Mouse (Mus musculus): ENCODE results near the gene Ccdc87. TPM values are rescaled to one million over a fixed set of nuclear protein-coding genes. Genes with fewer than 3 reads are reported as not detected.
A peak's percentile ranks its signal among the peaks of the same experiment; 100 is the strongest.

Gene Ccdc87
- polyA plus RNA-seq, 1 experiment from 2014 or later, result not detected

GRCm38 (mm10) chr19:4802691-4803091 is 36.5 kb upstream of the Ccdc87 start:
- H3K36me3 ChIP-seq (ENCODE audit: control insufficient read depth, insufficient read depth, low read length), result peaks cover 31% of the 10 kb centered on the region
- ATAC-seq (ENCODE audit: low FRiP score, low TSS enrichment) (no peak), DNase-seq (ENCODE audit: low spot score) (no peak)
- WGBS, result 98% methylated on average over 7 of the region's 7 CpGs
- H3K4me1 ChIP-seq (replicated peaks; ENCODE audit: control insufficient read depth, insufficient read depth), result no peaks in the 10 kb centered on the region
- no peak overlapping the region for H3K4me2 ChIP-seq (replicated peaks; ENCODE audit: low read depth)
- no peak overlapping the region for H3K27ac ChIP-seq (replicated peaks)
- no peak overlapping the region for H3K9ac ChIP-seq (ENCODE audit: low read length)
- TF ChIP-seq CTCF (IDR thresholded peaks at IDR 0.05; ENCODE audit: low read depth) (no peak), EP300 (optimal IDR thresholded peaks at IDR 0.05) (no peak)
- no peak overlapping the region for H3K4me3 ChIP-seq (ENCODE audit: low read depth, low read length)
- H3K9me3 ChIP-seq (ENCODE audit: control insufficient read depth, low read length), result no peaks in the 10 kb centered on the region
- H3K27me3 ChIP-seq (ENCODE audit: control insufficient read depth, insufficient read depth, low read length), result no peaks in the 10 kb centered on the region

DNA sequence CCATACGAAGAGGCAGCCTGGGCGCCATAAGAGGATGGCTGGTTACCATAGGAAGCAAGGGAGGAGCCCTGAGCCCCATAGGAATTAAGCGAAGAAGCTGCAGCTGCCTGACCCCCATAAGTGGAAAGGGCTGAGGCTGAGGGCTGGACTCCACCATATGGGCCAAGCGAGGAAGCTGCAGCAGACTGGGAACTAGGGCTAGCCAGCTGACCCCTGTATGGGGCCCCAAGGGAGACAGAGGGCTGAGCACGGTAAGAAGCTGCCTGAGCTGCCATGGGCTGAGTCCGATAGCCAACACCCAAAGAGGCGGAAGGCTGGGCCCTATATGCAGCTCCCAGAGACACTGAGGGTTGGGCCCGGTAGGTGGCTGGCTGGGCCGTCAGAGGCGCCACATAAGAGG is 35.9 kb upstream of the Ccdc87 start:
- no peak for DNase-seq (ENCODE audit: low spot score)
- ATAC-seq (ENCODE audit: low FRiP score, low TSS enrichment), result peak; percentile 58; the same call in 1 of the 2 replicates
- no peaks in the 10 kb centered on the region; the same call in 1 of the 2 replicates for H3K4me1 ChIP-seq (replicated peaks; ENCODE audit: control insufficient read depth, insufficient read depth)
- WGBS, result 70% methylated on average over 10 of the region's 10 CpGs
- H3K9me3 ChIP-seq (ENCODE audit: control insufficient read depth, low read length), result no peaks in the 10 kb centered on the region
- no peak overlapping the region for H3K27ac ChIP-seq (replicated peaks)
- no peak overlapping the region for H3K4me3 ChIP-seq (ENCODE audit: low read depth, low read length)
- no peaks in the 10 kb centered on the region for H3K27me3 ChIP-seq (ENCODE audit: control insufficient read depth, insufficient read depth, low read length)
- TF ChIP-seq EP300 (optimal IDR thresholded peaks at IDR 0.05), result no peak
- TF ChIP-seq CTCF (IDR thresholded peaks at IDR 0.05; ENCODE audit: low read depth), result no peak
- H3K9ac ChIP-seq (ENCODE audit: low read length), result no peak overlapping the region
- H3K36me3 ChIP-seq (ENCODE audit: control insufficient read depth, insufficient read depth, low read length), result peaks cover 31% of the 10 kb centered on the region
- H3K4me2 ChIP-seq (replicated peaks; ENCODE audit: low read depth), result no peak overlapping the region

- ATAC-seq (ENCODE audit: low FRiP score, low TSS enrichment), result no peak
These were observed 28.9 kb upstream of the Ccdc87 start for GRCm38 (mm10) chr19:4810309-4810708.

DNA sequence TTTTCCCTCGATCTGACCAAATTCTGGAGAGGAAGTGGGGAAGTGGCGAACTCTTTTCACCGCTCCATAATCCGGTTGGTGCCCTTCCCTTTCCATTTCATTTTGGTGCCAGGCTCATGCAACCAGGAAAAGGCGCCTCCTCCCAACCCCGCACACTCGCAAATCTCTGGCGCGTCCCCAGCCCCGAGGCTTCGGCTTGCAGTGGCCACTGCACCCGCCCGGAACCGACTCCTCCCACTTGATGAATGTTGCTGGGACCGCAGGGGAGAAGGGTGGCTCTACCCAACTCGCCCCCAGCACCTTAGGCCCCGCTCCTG is 28.5 kb upstream of the Ccdc87 start:
- Histone ChIP-seq H3K9me3 (ENCODE audit: control insufficient read depth, low read length) (no peaks in the 10 kb centered on the region), H3K36me3 (ENCODE audit: control insufficient read depth, insufficient read depth, low read length) (no peaks in the 10 kb centered on the region), H3K27ac (replicated peaks) (peak overlapping the region; percentile 97), H3K4me2 (replicated peaks; ENCODE audit: low read depth) (peak overlapping the region; percentile 85), H3K9ac (ENCODE audit: low read length) (peak overlapping the region; percentile 85), H3K4me3 (ENCODE audit: low read depth, low read length) (peak overlapping the region; percentile 80), H3K4me1 (replicated peaks; ENCODE audit: control insufficient read depth, insufficient read depth) (no peaks in the 10 kb centered on the region; the same call in 1 of the 2 replicates), H3K27me3 (ENCODE audit: control insufficient read depth, insufficient read depth, low read length) (no peaks in the 10 kb centered on the region)
- DNase-seq (ENCODE audit: low spot score) (no peak), ATAC-seq (ENCODE audit: low FRiP score, low TSS enrichment) (no peak)
- TF ChIP-seq EP300 (optimal IDR thresholded peaks at IDR 0.05), result no peak
- TF ChIP-seq CTCF (IDR thresholded peaks at IDR 0.05; ENCODE audit: low read depth), result no peak
- WGBS, result under 1% methylated on average over 16 of the region's 17 CpGs

More at GRCm38 (mm10) chr19:4810309-4810708, 28.9 kb upstream of the Ccdc87 start:
- H3K36me3 ChIP-seq (ENCODE audit: control insufficient read depth, insufficient read depth, low read length), result no peaks in the 10 kb centered on the region
- TF ChIP-seq CTCF (IDR thresholded peaks at IDR 0.05; ENCODE audit: low read depth), result no peak
- no peak for TF ChIP-seq EP300 (optimal IDR thresholded peaks at IDR 0.05)
- peak overlapping the region; percentile 80 for H3K4me3 ChIP-seq (ENCODE audit: low read depth, low read length)
- H3K4me1 ChIP-seq (replicated peaks; ENCODE audit: control insufficient read depth, insufficient read depth), result no peaks in the 10 kb centered on the region; the same call in 1 of the 2 replicates
- peak overlapping the region; percentile 85 for H3K4me2 ChIP-seq (replicated peaks; ENCODE audit: low read depth)
- no peaks in the 10 kb centered on the region for H3K9me3 ChIP-seq (ENCODE audit: control insufficient read depth, low read length)
- WGBS, result under 1% methylated on average over 14 of the region's 14 CpGs
- peak overlapping the region; percentile 85 for H3K9ac ChIP-seq (ENCODE audit: low read length)
- H3K27me3 ChIP-seq (ENCODE audit: control insufficient read depth, insufficient read depth, low read length), result no peaks in the 10 kb centered on the region
- DNase-seq (ENCODE audit: low spot score), result no peak
- peak overlapping the region; percentile 97 for H3K27ac ChIP-seq (replicated peaks)

GRCm38 (mm10) chr19:4811063-4811908 is 27.9 kb upstream of the Ccdc87 start, which contains the start of the genes Gm21992 and Rbm14:
TSS of gene Gm21992 (minus strand) at chr19:4811612.
TSS of gene Rbm14 (minus strand) at chr19:4811634.
- H3K4me2 ChIP-seq (replicated peaks; ENCODE audit: low read depth), result peak within 1 kb of the TSS; percentile 85
- peak within 1 kb of the TSS; percentile 97 for H3K27ac ChIP-seq (replicated peaks)
- no peaks in the 10 kb centered on the region; the same call in 1 of the 2 replicates for H3K4me1 ChIP-seq (replicated peaks; ENCODE audit: control insufficient read depth, insufficient read depth)
- H3K36me3 ChIP-seq (ENCODE audit: control insufficient read depth, insufficient read depth, low read length), result no peaks in the 10 kb centered on the region
- H3K4me3 ChIP-seq (ENCODE audit: low read depth, low read length), result peak within 1 kb of the TSS; percentile 80
- ATAC-seq (ENCODE audit: low FRiP score, low TSS enrichment) (peak; percentile 98), DNase-seq (ENCODE audit: low spot score) (peak; percentile 98)
- WGBS, result under 1% methylated on average over 83 of the region's 83 CpGs
- TF ChIP-seq CTCF (IDR thresholded peaks at IDR 0.05; ENCODE audit: low read depth) (peak; percentile 15; the same call in 1 of the 2 replicates), EP300 (optimal IDR thresholded peaks at IDR 0.05) (no peak)
- H3K27me3 ChIP-seq (ENCODE audit: control insufficient read depth, insufficient read depth, low read length), result no peaks in the 10 kb centered on the region
- no peaks in the 10 kb centered on the region for H3K9me3 ChIP-seq (ENCODE audit: control insufficient read depth, low read length)
- peak within 1 kb of the TSS; percentile 85 for H3K9ac ChIP-seq (ENCODE audit: low read length)

GRCm38 (mm10) chr19:4811909-4812242 is 27.3 kb upstream of the Ccdc87 start:
- H3K9ac ChIP-seq (ENCODE audit: low read length), result peak overlapping the region; percentile 67
- peak overlapping the region; percentile 80 for H3K4me3 ChIP-seq (ENCODE audit: low read depth, low read length)
- no peaks in the 10 kb centered on the region for H3K9me3 ChIP-seq (ENCODE audit: control insufficient read depth, low read length)
- WGBS, result 2% methylated on average over 12 of the region's 12 CpGs
- ATAC-seq (ENCODE audit: low FRiP score, low TSS enrichment) (no peak), DNase-seq (ENCODE audit: low spot score) (no peak)
- peak overlapping the region; percentile 95 for H3K27ac ChIP-seq (replicated peaks)
- no peak for TF ChIP-seq CTCF (IDR thresholded peaks at IDR 0.05; ENCODE audit: low read depth)
- TF ChIP-seq EP300 (optimal IDR thresholded peaks at IDR 0.05), result no peak
- no peaks in the 10 kb centered on the region; the same call in 1 of the 2 replicates for H3K4me1 ChIP-seq (replicated peaks; ENCODE audit: control insufficient read depth, insufficient read depth)
- no peaks in the 10 kb centered on the region for H3K36me3 ChIP-seq (ENCODE audit: control insufficient read depth, insufficient read depth, low read length)
- peak overlapping the region; percentile 56 for H3K4me2 ChIP-seq (replicated peaks; ENCODE audit: low read depth)
- no peaks in the 10 kb centered on the region for H3K27me3 ChIP-seq (ENCODE audit: control insufficient read depth, insufficient read depth, low read length)

Measured in stomach, postnatal 0 days (tissue).